27 mouse cellular contexts compared by ENCODE assay signal in genomic region chr12:4150936-4151335, GRCm38 (mm10). TPM values are rescaled to one million over a fixed set of nuclear protein-coding genes. Genes with fewer than 3 reads are reported as not detected.
DNase-seq lines count a peak whose midpoint lies in the region; ATAC-seq and TF ChIP-seq lines count a peak whose summit lies in the region.
"Had no signal": no experiment of that assay in that cellular context is flagged by ENCODE, and none has a peak within 500 bp of the region (broad histone marks: within the 10 kb centered on the region; RNA-seq: fewer than 3 reads in every experiment).

No protein-coding gene starts in this region.

- H3K4me3 ChIP-seq in bone marrow macrophage, adult 2 months (ENCODE audit: insufficient read depth, low read length), result peak overlapping the region; percentile 18; the same call in 1 of the 2 replicates
- H3K4me3 ChIP-seq in macrophage (ENCODE audit: inconsistent target), result no peak overlapping the region
- H3K4me3 ChIP-seq in hindbrain, embryonic 14.5 days (replicated peaks; ENCODE audit: low read length), result no peak overlapping the region
- H3K4me3 ChIP-seq: heart, embryonic 10.5 days; hindbrain, embryonic 13.5 days; limb, embryonic 10.5 days; limb, embryonic 15.5 days; liver, embryonic 15.5 days; midbrain, embryonic 10.5 days; myocyte; neural tube, embryonic 12.5 days had no signal

- no peaks in the 10 kb centered on the region for H3K27me3 ChIP-seq in hindbrain, embryonic 14.5 days (ENCODE audit: control insufficient read depth, insufficient read depth, low read length)
- H3K27me3 ChIP-seq: hindbrain, embryonic 13.5 days; limb, embryonic 15.5 days; liver, embryonic 15.5 days; neural tube, embryonic 12.5 days had no signal

- no peak for DNase-seq in frontal cortex, adult 2 months (ENCODE audit: extremely low spot score in 1 of 2, low spot score in 1 of 2)
- DNase-seq in kidney, postnatal 14 days, result peak; percentile 13
- DNase-seq in kidney, adult 18-20 months, result no peak
- DNase-seq in hindbrain, embryonic 14.5 days (ENCODE audit: low spot score), result no peak
- DNase-seq: cerebellum, adult 8-10 months; cerebellum, postnatal 25 days; heart, postnatal 36 days; kidney, postnatal 4 days; lung, embryonic 14.5 days; lung, postnatal 14 days; right cerebral cortex, adult 18-20 months; spleen, adult 18-20 months had no signal

- no peaks in the 10 kb centered on the region for H3K9me3 ChIP-seq in hindbrain, embryonic 14.5 days (ENCODE audit: control insufficient read depth, low read length)
- H3K9me3 ChIP-seq: heart, embryonic 10.5 days; hindbrain, embryonic 13.5 days; limb, embryonic 10.5 days; limb, embryonic 15.5 days; liver, embryonic 15.5 days; midbrain, embryonic 10.5 days; neural tube, embryonic 12.5 days had no signal

- H3K79me2 ChIP-seq in macrophage (ENCODE audit: inconsistent target), result no peaks in the 10 kb centered on the region

- no peak overlapping the region for H3K9ac ChIP-seq in hindbrain, embryonic 14.5 days
- H3K9ac ChIP-seq: hindbrain, embryonic 13.5 days; limb, embryonic 15.5 days; liver, embryonic 15.5 days; lung, embryonic 14.5 days; neural tube, embryonic 12.5 days had no signal

- no peak for TF ChIP-seq CTCF in bone marrow macrophage, adult 2 months (IDR thresholded peaks at IDR 0.05; ENCODE audit: low read depth, low read length)

- WGBS in macrophage (ENCODE audit: missing documents), result 76% methylated on average over 2 of the region's 2 CpGs
- WGBS in hindbrain, embryonic 14.5 days, result 87% methylated on average over 2 of the region's 2 CpGs

- peak overlapping the region; percentile 97 for H3K27ac ChIP-seq in bone marrow macrophage, adult 2 months (ENCODE audit: insufficient read depth, low read depth, low read length)
- H3K27ac ChIP-seq in macrophage, result peak overlapping the region; percentile 70
- H3K27ac ChIP-seq in hindbrain, embryonic 14.5 days, result no peak overlapping the region
- H3K27ac ChIP-seq: heart, embryonic 10.5 days; hindbrain, embryonic 13.5 days; limb, embryonic 10.5 days; limb, embryonic 15.5 days; liver, embryonic 15.5 days; midbrain, embryonic 10.5 days; neural tube, embryonic 12.5 days; stomach, postnatal 0 days had no signal

- no peak overlapping the region for H3K4me2 ChIP-seq in hindbrain, embryonic 14.5 days (replicated peaks)
- H3K4me2 ChIP-seq: hindbrain, embryonic 13.5 days; limb, embryonic 15.5 days; liver, embryonic 15.5 days; lung, embryonic 14.5 days; neural tube, embryonic 12.5 days had no signal

- no peak for TF ChIP-seq POLR2A in bone marrow macrophage, adult 2 months (IDR thresholded peaks at IDR 0.05; ENCODE audit: borderline replicate concordance, low read depth, low read length)

- H3K36me3 ChIP-seq in macrophage (ENCODE audit: inconsistent target), result no peaks in the 10 kb centered on the region
- H3K36me3 ChIP-seq in hindbrain, embryonic 14.5 days (replicated peaks; ENCODE audit: control insufficient read depth, insufficient read depth), result no peaks in the 10 kb centered on the region
- H3K36me3 ChIP-seq: heart, embryonic 10.5 days; hindbrain, embryonic 13.5 days; limb, embryonic 10.5 days; limb, embryonic 15.5 days; liver, embryonic 15.5 days; midbrain, embryonic 10.5 days; neural tube, embryonic 12.5 days had no signal

- ATAC-seq in frontal cortex, adult (ENCODE audit: low TSS enrichment), result peak; percentile 47; the same call in 1 of the 2 replicates
- no peak for ATAC-seq in hindbrain, embryonic 14.5 days (ENCODE audit: low FRiP score)
- ATAC-seq: CD4-positive, CD25-positive, alpha-beta regulatory T cell, adult 4 months; forebrain, embryonic 14.5 days; intestine, postnatal 0 days had no signal

- H3K4me1 ChIP-seq in bone marrow macrophage, adult 2 months (ENCODE audit: control insufficient read depth, insufficient read depth, low read length), result peaks cover 30% of the 10 kb centered on the region
- H3K4me1 ChIP-seq in hindbrain, embryonic 14.5 days (replicated peaks; ENCODE audit: control insufficient read depth, insufficient read depth, low read length), result no peaks in the 10 kb centered on the region
- H3K4me1 ChIP-seq: hindbrain, embryonic 13.5 days; limb, embryonic 10.5 days; limb, embryonic 15.5 days; liver, embryonic 15.5 days; midbrain, embryonic 10.5 days; neural tube, embryonic 12.5 days had no signal

RNA-seq across cellular contexts. Expression of gene Adcy3, which starts 18.0 kb away (rescaled TPM):
- 24.5 and 24.9 TPM in 2 replicates for polyA plus RNA-seq in frontal cortex, adult 2 months (2012; rRNA removed)
- 5.5 and 7.2 TPM in 2 replicates for polyA plus RNA-seq in bone marrow macrophage, adult 2 months (2012; ENCODE audit: insufficient read depth, insufficient read length, missing spikeins)
- total RNA-seq in macrophage (2018; cell fraction: chromatin; rRNA removed), result 10 to 100 TPM in 11 of 26 experiments, 1 to 10 TPM in 13, under 1 TPM in 2; 0.65 to 59.8 (median 8.6) TPM
- total RNA-seq in macrophage (2018; cell fraction: cytosol; rRNA removed), result 10 to 100 TPM in 18 of 26 experiments, 1 to 10 TPM in 8; 6.6 to 63.0 (median 22.7) TPM
- 10 to 100 TPM in 22 of 26 experiments, 1 to 10 TPM in 4; 8.2 to 59.9 (median 16.7) TPM for total RNA-seq in macrophage (2018; cell fraction: nucleus; rRNA removed)
- 29.4 to 49.2 TPM (median 45.0 TPM) in 3 replicates for polyA plus RNA-seq in macrophage (2018)
- polyA plus RNA-seq in hindbrain, embryonic 14.5 days (2014; fragmentation: Nextera tagmentation; extraction: Ambion mirVana), result 12.1 and 12.6 TPM in 2 replicates
